Mouse (Mus musculus) midbrain, embryonic 15.5 days (tissue): ENCODE data around the gene B4galt3. TPM values are rescaled to one million over a fixed set of nuclear protein-coding genes. Genes with fewer than 3 reads are reported as not detected.
"Not testable (repeated sequence)": the region's sequence is repeated elsewhere in the genome, so short reads cannot be mapped to it uniquely, and the experiment has no call there.

ENCODE experiments used
- ATAC-seq: fragments of 200-750 bp; cut with Nextera tagmentation; replicated peaks from 2 replicates; pipeline ENCODE4 v1.8.0; 2017; ENCODE audit warnings: moderate TSS enrichment
- H3K27ac ChIP-seq: fragments of 300-500 bp; sonication (generic); 2 replicates; pipeline ENCODE4 v1.5.1; 2015; ENCODE audit warnings: mild to moderate bottlenecking, inconsistent platforms
- H3K27me3 ChIP-seq: fragments of 300-500 bp; sonication (generic); replicated peaks from 2 replicates; pipeline ENCODE4 v1.6.1; 2015; ENCODE audit warnings: inconsistent platforms
- H3K36me3 ChIP-seq: fragments of 300-500 bp; sonication (generic); replicated peaks from 2 replicates; pipeline ENCODE4 v1.6.1; 2015; ENCODE audit warnings: inconsistent platforms
- H3K4me1 ChIP-seq: fragments of 300-500 bp; sonication (generic); 2 replicates; pipeline ENCODE4 v1.6.1; 2015; ENCODE audit warnings: inconsistent platforms
- H3K4me2 ChIP-seq: fragments of 300-500 bp; sonication (generic); 2 replicates; pipeline ENCODE4 v1.6.1; 2015; ENCODE audit warnings: inconsistent platforms, mild to moderate bottlenecking, moderate library complexity
- H3K4me3 ChIP-seq: fragments of 300-500 bp; sonication (generic); 2 replicates; pipeline ENCODE4 v1.5.1; 2015; ENCODE audit warnings: mild to moderate bottlenecking, inconsistent platforms
- H3K9ac ChIP-seq: fragments of 300-500 bp; sonication (generic); 2 replicates; pipeline ENCODE4 v1.6.1; 2015; ENCODE audit warnings: mild to moderate bottlenecking, inconsistent platforms
- H3K9me3 ChIP-seq: fragments of 300-500 bp; sonication (generic); 2 replicates; pipeline ENCODE4 v1.6.1; 2016; ENCODE audit warnings: inconsistent platforms
- WGBS: fragments of 180-500 bp; shearing (Covaris S2); methylation state at CpG from one replicate; pipeline ENCODE4 v1.1.7; 2015; ENCODE audit warnings: mixed read lengths; 5-methylcytosine and 5-hydroxymethylcytosine counted together
- polyA plus RNA-seq: library from polyadenylated mRNA; unstranded; fragments of >200 nt; fragmentation: Nextera tagmentation; extraction: Ambion mirVana; gene quantifications from 2 replicates; pipeline ENCODE4 v1.2.1, GENCODE M21; 2015

B4galt3 gene
- polyA plus RNA-seq, 1 experiment from 2014 or later = 112 TPM

DNA sequence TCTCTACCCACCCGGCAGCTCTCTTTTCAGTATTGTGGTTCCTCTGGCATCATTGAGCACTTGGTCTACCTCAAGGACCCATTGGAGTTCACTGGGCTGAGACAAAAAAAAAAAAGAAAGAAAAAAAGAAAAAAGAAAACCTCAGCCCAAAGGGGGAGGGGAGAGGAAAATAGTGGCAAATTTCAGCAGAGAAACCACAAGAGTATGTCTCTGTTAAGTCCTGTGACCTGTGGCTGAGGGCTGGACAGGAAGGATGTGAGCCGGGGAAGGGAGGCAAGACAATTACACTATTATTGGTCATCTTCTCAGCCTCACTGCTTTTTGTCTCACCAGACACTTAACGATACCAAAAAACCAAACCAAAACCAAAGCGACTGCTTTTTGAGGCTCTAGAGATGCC, 38.3 kb upstream of the B4galt3 start:
- Histone ChIP-seq H3K27me3 (no peaks in the 10 kb centered on the region), H3K36me3 (peaks cover 30% of the 10 kb centered on the region), H3K4me3 (no peak overlapping the region), H3K9ac (no peak overlapping the region), H3K27ac (no peak overlapping the region), H3K4me1 (no peaks in the 10 kb centered on the region), H3K4me2 (no peak overlapping the region), H3K9me3 (no peaks in the 10 kb centered on the region)
- ATAC-seq = no peak
- 67% methylated on average over 4 of the region's 4 CpGs for WGBS

DNA sequence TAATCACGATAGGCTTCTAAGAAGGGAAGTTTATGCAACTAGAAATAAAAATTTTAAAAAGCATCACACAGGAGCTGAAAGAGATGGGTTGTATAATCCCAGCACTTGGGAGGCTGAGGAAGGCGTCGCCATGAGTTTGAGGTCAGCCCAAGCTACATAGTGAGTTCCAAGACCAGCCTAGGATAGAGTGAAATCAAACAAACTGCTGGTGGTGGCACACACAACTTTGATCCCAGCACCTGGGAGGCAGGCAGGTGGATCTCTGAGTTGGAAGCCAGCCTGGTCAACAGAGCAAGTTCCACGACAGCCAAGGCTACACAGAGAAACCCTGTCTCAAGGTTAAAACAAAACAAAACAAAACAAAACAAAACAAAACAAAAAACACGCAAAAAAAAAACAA, 37.8 kb upstream of the B4galt3 start:
- no peak overlapping the region for H3K9ac ChIP-seq
- H3K27ac ChIP-seq = no peak overlapping the region
- H3K36me3 ChIP-seq = peaks cover 35% of the 10 kb centered on the region
- H3K4me1 ChIP-seq = no peaks in the 10 kb centered on the region
- no peak overlapping the region for H3K4me2 ChIP-seq
- H3K27me3 ChIP-seq = no peaks in the 10 kb centered on the region
- 93% methylated on average over 5 of the region's 5 CpGs for WGBS
- H3K4me3 ChIP-seq = no peak overlapping the region
- H3K9me3 ChIP-seq = no peaks in the 10 kb centered on the region
- no peak for ATAC-seq

DNA sequence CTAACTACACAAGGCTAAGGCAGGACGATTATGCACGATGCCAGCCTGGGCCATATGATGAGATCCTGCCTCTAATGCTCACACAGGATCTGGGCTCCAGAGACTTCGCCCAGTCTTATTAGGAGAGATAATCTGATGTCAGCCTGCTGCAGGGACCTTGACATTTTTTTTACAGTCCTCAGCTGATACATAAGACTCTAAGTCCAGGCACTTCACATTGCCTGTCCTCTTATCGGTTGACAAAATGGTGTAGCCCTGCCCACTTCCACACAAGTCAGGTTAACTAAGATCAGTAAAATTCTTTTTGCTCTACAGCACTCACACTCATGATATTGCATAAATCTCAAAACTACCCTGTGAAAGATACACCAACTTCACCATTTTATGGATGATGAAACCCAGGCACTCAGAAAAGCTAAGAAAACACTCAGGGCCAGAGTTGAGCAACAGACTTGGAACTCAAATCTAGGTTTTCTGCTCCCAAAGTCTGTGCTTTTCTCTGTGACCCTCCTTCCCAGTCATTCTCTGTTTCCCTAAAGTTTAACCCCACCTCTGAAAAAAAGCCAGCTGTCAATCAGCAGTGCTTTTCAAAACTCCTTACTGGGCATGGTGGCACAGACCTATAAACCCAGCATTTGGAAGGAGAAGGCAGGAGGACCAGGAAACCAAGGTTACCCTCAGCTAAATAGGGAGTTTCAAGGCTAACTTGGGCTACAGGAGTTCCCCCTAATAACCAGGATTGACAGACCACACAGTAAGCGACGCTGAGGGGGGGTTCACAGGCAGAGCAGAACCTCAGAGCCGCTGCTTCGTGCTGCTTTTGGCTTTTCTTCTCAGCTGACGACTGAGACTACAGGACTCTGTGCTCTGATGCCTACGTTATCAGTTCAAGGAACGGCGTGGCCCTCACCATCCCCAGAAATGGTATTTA, 37.1 kb upstream of the B4galt3 start:
- ATAC-seq = no peak
- 81% methylated on average over 12 of the region's 12 CpGs for WGBS
- Histone ChIP-seq H3K27ac (no peak overlapping the region), H3K9ac (no peak overlapping the region), H3K9me3 (no peaks in the 10 kb centered on the region), H3K4me1 (no peaks in the 10 kb centered on the region), H3K4me3 (no peak overlapping the region), H3K4me2 (no peak overlapping the region), H3K36me3 (peaks cover 43% of the 10 kb centered on the region), H3K27me3 (no peaks in the 10 kb centered on the region)

DNA sequence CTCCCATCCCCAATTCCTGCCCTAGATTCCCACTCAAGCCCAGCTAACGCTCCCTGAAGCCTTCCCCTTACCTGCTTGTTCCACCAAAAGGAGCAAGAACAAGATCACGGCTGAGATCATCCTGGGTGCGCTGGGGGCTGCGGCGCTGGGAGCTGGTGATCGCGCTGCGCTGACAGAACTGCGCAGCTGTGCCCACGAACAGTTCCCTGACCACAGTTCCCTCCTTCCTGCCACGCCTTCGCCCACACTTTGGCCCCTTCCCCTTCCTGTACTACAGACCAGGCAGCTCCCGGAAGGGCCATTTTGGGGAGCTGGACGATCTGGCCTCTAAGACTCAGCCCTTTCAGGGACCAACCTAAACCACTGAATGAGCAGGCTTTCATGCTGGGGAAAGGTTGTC, 36.0 kb upstream of the B4galt3 start, which contains the start of gene Fcer1g:
Fcer1g (minus strand) TSS at position 240 of the 400 bp plus-strand sequence.
- H3K27ac ChIP-seq = no peak within 1 kb of the TSS
- no peak within 1 kb of the TSS for H3K9ac ChIP-seq
- ATAC-seq = no peak
- no peaks in the 10 kb centered on the region for H3K9me3 ChIP-seq
- H3K4me1 ChIP-seq = no peaks in the 10 kb centered on the region
- H3K4me3 ChIP-seq = no peak within 1 kb of the TSS
- WGBS = 95% methylated on average over 14 of the region's 14 CpGs
- no peak within 1 kb of the TSS for H3K4me2 ChIP-seq
- no peaks in the 10 kb centered on the region for H3K27me3 ChIP-seq
- H3K36me3 ChIP-seq = peaks cover 52% of the 10 kb centered on the region

DNA sequence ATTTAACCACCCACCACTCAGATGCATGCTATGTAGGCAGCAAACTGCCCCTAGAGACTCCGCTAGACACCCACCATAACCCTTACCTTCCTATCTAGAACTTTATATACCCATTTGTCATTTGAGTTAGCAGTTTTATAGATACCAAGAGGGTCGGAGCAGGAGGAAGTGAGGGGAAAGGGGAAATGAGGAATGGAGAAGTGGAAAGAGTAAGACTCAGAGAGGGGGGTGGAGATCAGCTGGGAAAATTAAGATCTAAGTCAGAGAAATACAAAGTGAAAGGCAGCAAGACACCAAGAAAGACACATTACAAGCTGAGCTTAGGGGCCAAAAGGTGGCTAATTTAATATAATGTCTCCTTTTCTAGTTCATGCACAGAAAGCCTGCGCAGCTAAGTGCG, 35.6 kb upstream of the B4galt3 start:
- H3K4me3 ChIP-seq = no peak overlapping the region
- H3K9me3 ChIP-seq = no peaks in the 10 kb centered on the region
- ATAC-seq = no peak
- H3K27ac ChIP-seq = no peak overlapping the region
- H3K36me3 ChIP-seq = peaks cover 52% of the 10 kb centered on the region
- 95% methylated on average over 4 of the region's 4 CpGs for WGBS
- H3K4me2 ChIP-seq = no peak overlapping the region
- H3K9ac ChIP-seq = no peak overlapping the region
- H3K27me3 ChIP-seq = no peaks in the 10 kb centered on the region
- H3K4me1 ChIP-seq = no peaks in the 10 kb centered on the region

DNA sequence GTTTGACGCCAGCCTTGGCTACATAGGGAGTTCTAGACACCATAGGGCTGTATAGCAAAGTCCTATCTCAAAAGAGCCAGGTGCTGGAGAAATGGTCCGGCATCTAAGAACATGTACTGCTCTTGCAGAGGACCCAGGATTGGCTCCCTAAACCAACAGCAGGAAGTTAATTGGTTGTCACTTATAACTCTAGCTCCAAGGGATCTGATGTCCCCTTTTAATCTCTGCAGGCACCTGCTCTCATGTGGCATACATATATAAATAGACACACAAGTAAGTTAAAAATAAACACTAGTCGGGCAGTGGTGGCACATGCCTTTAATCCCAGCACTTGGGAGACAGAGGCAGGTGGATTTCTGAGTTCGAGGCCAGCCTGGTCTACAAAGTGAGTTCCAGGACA, 34.3 kb upstream of the B4galt3 start:
- Histone ChIP-seq H3K9ac (no peak overlapping the region), H3K27ac (no peak overlapping the region), H3K36me3 (peaks cover 63% of the 10 kb centered on the region), H3K4me2 (no peak overlapping the region), H3K9me3 (no peaks in the 10 kb centered on the region), H3K4me3 (no peak overlapping the region), H3K4me1 (0 out of 2 replicates have a peak, but pooled peaks cover 3% of the 10 kb centered on the region), H3K27me3 (no peaks in the 10 kb centered on the region)
- WGBS = 88% methylated on average over 4 of the region's 4 CpGs
- no peak for ATAC-seq

DNA sequence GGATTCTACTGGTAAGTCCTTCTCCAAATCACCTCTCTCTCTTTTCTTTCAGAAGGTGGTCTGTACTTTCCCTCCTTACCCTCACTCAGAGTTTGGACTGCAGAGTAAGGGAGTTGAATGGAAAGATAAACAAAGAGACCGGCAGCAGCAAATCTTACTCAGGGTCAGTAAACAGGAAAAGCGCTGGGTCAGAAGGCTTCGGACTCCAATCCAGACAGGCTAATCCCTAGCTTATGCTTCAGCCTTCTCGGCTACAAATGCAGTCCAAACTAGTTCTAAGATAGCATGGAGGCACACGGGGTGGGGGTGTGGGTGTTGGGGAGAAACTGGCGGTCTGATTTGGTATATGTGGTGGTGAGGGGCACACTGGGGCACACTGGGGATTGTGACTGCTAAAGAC, 32.7 kb upstream of the B4galt3 start:
- Histone ChIP-seq H3K4me2 (no peak overlapping the region), H3K9ac (no peak overlapping the region), H3K27ac (no peak overlapping the region), H3K4me3 (no peak overlapping the region), H3K36me3 (peaks cover 67% of the 10 kb centered on the region), H3K4me1 (0 out of 2 replicates have a peak, but pooled peaks cover 3% of the 10 kb centered on the region), H3K9me3 (no peaks in the 10 kb centered on the region), H3K27me3 (no peaks in the 10 kb centered on the region)
- ATAC-seq = no peak
- 80% methylated on average over 6 of the region's 6 CpGs for WGBS

DNA sequence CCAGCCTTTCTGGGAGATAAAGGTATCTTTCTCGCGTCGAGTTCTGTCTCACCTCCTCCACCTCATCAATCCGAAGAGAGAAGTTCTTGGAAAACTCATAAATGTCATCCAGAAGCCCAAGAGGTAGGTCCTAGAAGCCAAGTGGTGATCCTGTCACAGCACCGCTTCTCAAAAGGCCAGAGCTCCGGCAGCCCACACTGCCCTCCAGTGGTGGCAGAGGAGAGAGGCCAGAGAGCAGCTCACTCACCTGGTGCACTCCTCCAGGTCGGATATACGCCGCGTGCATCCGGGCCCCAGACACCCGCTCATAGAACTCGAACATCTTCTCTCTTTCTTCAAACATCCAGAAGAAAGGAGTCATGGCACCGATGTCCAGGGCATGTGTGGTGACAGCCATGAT, 31.7 kb upstream of the B4galt3 start:
- Histone ChIP-seq H3K4me2 (no peak overlapping the region), H3K36me3 (peaks cover 69% of the 10 kb centered on the region), H3K4me1 (0 out of 2 replicates have a peak, but pooled peaks cover 3% of the 10 kb centered on the region), H3K9me3 (no peaks in the 10 kb centered on the region), H3K27ac (no peak overlapping the region), H3K9ac (no peak overlapping the region), H3K4me3 (no peak overlapping the region), H3K27me3 (no peaks in the 10 kb centered on the region)
- 0 out of 2 replicates have a peak, but pooled peaks have one; percentile 48 for ATAC-seq
- WGBS = 68% methylated on average over 14 of the region's 14 CpGs

DNA sequence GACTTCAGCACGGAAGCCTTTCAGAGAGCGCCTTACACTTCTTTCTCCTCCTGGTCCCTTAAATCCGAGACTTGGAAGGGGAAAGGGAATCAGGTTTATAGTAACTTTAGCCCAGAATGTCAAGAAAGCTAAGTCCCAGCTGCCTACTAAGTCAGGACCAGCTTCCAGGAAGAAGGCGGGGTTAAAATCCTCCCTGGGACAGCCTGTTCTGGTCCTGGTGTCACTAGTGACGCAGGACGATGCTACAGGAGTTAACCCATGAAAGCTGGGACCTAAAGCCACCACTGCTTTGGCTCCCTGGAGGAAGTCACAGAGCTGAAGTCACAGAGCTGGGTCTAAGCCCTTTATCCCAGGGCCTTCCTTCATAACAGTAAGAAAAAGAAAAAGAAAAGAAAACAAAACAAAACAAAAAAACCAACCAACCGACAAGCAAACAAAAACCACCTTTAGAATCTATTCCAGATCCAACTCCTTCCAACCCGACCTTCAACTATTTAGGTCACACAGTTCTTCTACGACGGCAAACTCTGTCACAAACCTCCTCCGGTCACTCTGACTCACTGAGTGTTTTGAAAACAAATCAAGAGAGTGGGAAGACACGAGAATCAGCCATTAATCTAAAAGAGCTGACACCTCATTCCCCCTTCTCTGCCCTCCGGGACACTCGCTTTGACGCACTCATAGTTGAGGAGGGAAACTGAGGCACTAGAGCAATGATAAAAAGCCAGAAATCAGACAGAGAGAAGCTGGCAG, 30.0 kb upstream of the B4galt3 start:
- Histone ChIP-seq H3K9ac (no peak overlapping the region), H3K4me1 (0 out of 2 replicates have a peak, but pooled peaks cover 3% of the 10 kb centered on the region), H3K9me3 (no peaks in the 10 kb centered on the region), H3K4me3 (no peak overlapping the region), H3K36me3 (peaks cover 52% of the 10 kb centered on the region), H3K4me2 (no peak overlapping the region), H3K27me3 (no peaks in the 10 kb centered on the region), H3K27ac (no peak overlapping the region)
- ATAC-seq = no peak
- 85% methylated on average over 15 of the region's 15 CpGs for WGBS

DNA sequence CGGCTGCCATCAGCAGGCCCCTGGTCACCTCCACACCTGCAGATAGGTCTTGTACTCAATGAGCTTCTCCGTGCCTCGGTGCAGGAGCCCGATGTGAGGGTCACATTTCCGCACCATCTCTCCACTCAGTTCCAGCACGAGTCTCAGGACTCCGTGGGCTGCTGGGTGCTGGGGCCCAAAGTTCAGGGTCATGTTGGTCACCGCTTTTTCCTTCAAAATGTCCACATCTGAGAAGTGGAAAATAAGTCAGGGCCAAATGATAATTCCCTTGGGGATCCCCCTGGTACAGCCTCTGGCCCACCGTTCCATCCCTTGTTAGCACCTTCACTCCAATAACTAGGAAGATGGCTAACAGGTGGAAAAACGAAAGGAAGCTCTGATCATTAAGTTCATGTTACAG, 29.2 kb upstream of the B4galt3 start:
- Histone ChIP-seq H3K36me3 (peaks cover 46% of the 10 kb centered on the region; the same call in 1 of the 2 replicates), H3K27me3 (no peaks in the 10 kb centered on the region), H3K4me3 (no peak overlapping the region), H3K9me3 (no peaks in the 10 kb centered on the region), H3K4me1 (peaks cover 9% of the 10 kb centered on the region), H3K9ac (no peak overlapping the region), H3K27ac (no peak overlapping the region), H3K4me2 (no peak overlapping the region)
- ATAC-seq = no peak
- WGBS = 93% methylated on average over 10 of the region's 10 CpGs

DNA sequence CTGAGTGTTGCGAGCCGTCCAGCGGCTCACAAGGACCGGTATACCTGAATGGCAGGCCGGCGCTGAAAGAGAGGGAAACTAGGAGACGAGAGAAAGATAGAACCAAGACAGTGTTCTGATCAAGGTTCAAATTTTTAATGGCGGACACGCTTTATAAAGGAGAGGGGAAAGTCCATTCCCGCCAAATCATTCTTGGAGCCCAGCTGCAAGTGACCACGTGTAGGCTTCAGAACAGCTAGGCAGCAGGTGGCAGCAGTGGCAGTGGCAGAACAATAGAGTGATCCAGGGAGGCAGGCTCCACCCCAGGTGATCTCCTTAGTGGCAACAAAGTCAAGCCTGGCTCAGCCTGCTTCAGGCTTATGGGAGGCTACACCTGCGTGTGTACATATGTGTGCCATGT, 28.2 kb upstream of the B4galt3 start:
- H3K27me3 ChIP-seq, H3K9me3 ChIP-seq, H3K4me3 ChIP-seq, H3K4me2 ChIP-seq, H3K9ac ChIP-seq, H3K27ac ChIP-seq, ATAC-seq: not testable (repeated sequence)
- H3K36me3 ChIP-seq = peaks cover 38% of the 10 kb centered on the region; the same call in 1 of the 2 replicates
- peaks cover 15% of the 10 kb centered on the region for H3K4me1 ChIP-seq
- WGBS = 86% methylated on average over 12 of the region's 12 CpGs

DNA sequence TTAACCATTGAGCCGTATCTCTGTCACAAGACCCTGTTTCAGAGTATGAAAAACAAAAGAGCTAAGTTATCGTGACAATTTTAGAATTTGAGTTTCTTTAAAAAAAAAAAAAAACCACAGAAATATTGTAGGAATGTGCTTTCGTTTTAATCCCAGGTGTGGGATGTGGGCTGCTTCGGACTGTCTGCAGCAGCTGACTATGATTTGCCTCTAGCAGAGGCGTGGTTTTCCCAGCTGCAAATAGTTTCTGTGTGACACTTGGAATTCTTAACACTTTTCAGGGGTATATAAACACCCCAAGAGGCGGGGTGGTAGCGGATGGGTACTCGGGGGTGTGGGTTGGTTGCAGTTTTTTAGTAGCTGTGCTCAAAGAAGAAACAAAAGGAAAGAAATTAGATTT, 24.8 kb upstream of the B4galt3 start:
- no peaks in the 10 kb centered on the region for H3K9me3 ChIP-seq
- H3K4me1 ChIP-seq = peaks cover 28% of the 10 kb centered on the region
- no peak overlapping the region for H3K4me3 ChIP-seq
- H3K9ac ChIP-seq = no peak overlapping the region
- H3K4me2 ChIP-seq = no peak overlapping the region
- H3K36me3 ChIP-seq = peaks cover 10% of the 10 kb centered on the region; the same call in 1 of the 2 replicates
- ATAC-seq = no peak
- H3K27me3 ChIP-seq = no peaks in the 10 kb centered on the region
- 96% methylated on average over 8 of the region's 8 CpGs for WGBS
- no peak overlapping the region for H3K27ac ChIP-seq
